In the genomic region with DNA sequence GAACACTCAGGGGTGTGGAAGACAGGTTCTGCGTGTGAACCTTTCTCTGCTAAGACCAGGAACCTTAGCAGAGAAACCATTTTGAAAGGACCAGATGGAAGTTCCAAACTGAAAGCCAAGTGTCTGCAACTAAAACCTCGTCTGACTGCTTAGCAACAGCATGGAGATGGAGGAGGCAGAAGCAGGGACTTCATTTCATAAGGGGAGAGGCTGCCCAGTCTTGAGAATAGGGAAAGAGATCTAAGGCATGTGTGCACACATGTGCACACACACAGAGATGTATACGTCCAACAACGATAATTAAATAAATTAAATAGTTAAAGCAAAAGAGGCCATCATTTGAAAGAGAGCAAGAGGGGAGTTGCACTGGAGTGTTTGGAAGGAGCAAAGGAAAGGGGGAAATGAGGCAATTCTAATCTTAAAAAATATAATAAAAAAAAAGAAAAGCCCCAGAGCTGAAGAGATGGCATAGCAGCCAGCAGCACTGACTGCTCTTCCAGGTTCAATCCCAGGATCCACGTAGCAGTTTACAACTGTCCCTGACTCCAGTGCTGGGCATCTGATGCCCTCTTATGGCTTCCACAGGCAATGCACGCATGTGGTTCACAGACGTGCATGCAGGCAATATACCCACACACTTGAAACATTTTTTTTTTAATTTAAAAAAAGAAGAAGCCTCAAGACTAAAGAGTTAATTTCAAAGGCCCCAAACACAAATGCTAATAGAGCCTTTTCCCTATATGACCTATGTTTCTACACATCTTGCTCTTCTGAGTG, we compare ENCODE assay signal across 9 mouse cellular contexts. TPM values are rescaled to one million over a fixed set of nuclear protein-coding genes. Genes with fewer than 3 reads are reported as not detected.
DNase-seq lines count a peak whose midpoint lies in the region; ATAC-seq lines count a peak whose summit lies in the region.
"Had no signal": no experiment of that assay in that cellular context is flagged by ENCODE, and none has a peak within 500 bp of the region (broad histone marks: within the 10 kb centered on the region; RNA-seq: fewer than 3 reads in every experiment).

No protein-coding gene starts in this region.

- H3K4me3 ChIP-seq in forebrain, embryonic 13.5 days, result no peak overlapping the region
- H3K4me3 ChIP-seq in hindbrain, embryonic 16.5 days (ENCODE audit: low read length), result no peak overlapping the region
- H3K4me3 ChIP-seq: myocyte had no signal

- H3K4me2 ChIP-seq in forebrain, embryonic 13.5 days, result no peak overlapping the region
- no peak overlapping the region for H3K4me2 ChIP-seq in hindbrain, embryonic 16.5 days (ENCODE audit: low read length)

- H3K9ac ChIP-seq in forebrain, embryonic 13.5 days, result no peak overlapping the region
- no peak overlapping the region for H3K9ac ChIP-seq in hindbrain, embryonic 16.5 days (ENCODE audit: low read depth, low read length)

- H3K36me3 ChIP-seq in forebrain, embryonic 13.5 days (ENCODE audit: poor library complexity, severe bottlenecking), result no peaks in the 10 kb centered on the region
- no peaks in the 10 kb centered on the region for H3K36me3 ChIP-seq in hindbrain, embryonic 16.5 days (ENCODE audit: control insufficient read depth, insufficient read depth, low read length)

- peak; percentile 42 for DNase-seq in ovary, postnatal 14 days (ENCODE audit: low spot score)
- DNase-seq in ovary, postnatal 10 days (ENCODE audit: low spot score), result no peak
- peak; percentile 14 for DNase-seq in brain, embryonic 18.5 days (ENCODE audit: low read depth, low spot score)
- peak; percentile 50 to 74 for DNase-seq in layer of hippocampus, postnatal 14 days (ENCODE audit: low spot score in 2 of 2)
- peak; percentile 20 for DNase-seq in skeletal muscle tissue, adult 2 months (ENCODE audit: low read depth, low spot score)

- no peaks in the 10 kb centered on the region for H3K9me3 ChIP-seq in forebrain, embryonic 13.5 days (replicated peaks)
- no peaks in the 10 kb centered on the region for H3K9me3 ChIP-seq in hindbrain, embryonic 16.5 days (ENCODE audit: control insufficient read depth, low read length)

- ATAC-seq in forebrain, embryonic 13.5 days, result peak; percentile 91
- ATAC-seq in hindbrain, embryonic 16.5 days, result peak; percentile 96
- ATAC-seq in megakaryocyte, adult 5-6 weeks (ENCODE audit: poor library complexity, severe bottlenecking), result peak; percentile 71

- H3K27me3 ChIP-seq in forebrain, embryonic 13.5 days, result no peaks in the 10 kb centered on the region
- H3K27me3 ChIP-seq in hindbrain, embryonic 16.5 days (replicated peaks; ENCODE audit: control insufficient read depth, insufficient read depth, low read length), result no peaks in the 10 kb centered on the region

- 43% methylated on average over 7 of the region's 7 CpGs for WGBS in forebrain, embryonic 13.5 days
- 44% methylated on average over 7 of the region's 7 CpGs for WGBS in hindbrain, embryonic 16.5 days

- H3K27ac ChIP-seq in forebrain, embryonic 13.5 days, result no peak overlapping the region
- no peak overlapping the region for H3K27ac ChIP-seq in hindbrain, embryonic 16.5 days (ENCODE audit: low read depth, low read length)

- peaks cover 23% of the 10 kb centered on the region for H3K4me1 ChIP-seq in forebrain, embryonic 13.5 days
- H3K4me1 ChIP-seq in hindbrain, embryonic 16.5 days (ENCODE audit: control insufficient read depth, insufficient read depth, low read depth, low read length), result no peaks in the 10 kb centered on the region

RNA-seq across cellular contexts. Expression of a gene that starts 38.6 kb away (rescaled TPM):
- polyA plus RNA-seq in forebrain, embryonic 13.5 days (2015; fragmentation: Nextera tagmentation; extraction: Ambion mirVana), result 16.3 and 20.6 TPM in 2 replicates
- polyA plus RNA-seq in hindbrain, embryonic 16.5 days (2015; fragmentation: Nextera tagmentation; extraction: Ambion mirVana), result 3.6 and 4.6 TPM in 2 replicates
- total RNA-seq in layer of hippocampus, postnatal 14 days (2021), result 1 to 10 TPM; 6.1 to 7.8 TPM
- 0.07 and 0.09 TPM in 2 replicates for total RNA-seq in megakaryocyte, adult 5-6 weeks (2015)
- 0.29 and 1.2 TPM in 2 replicates for total RNA-seq in megakaryocyte, adult 5-6 weeks (2017)

RNA-seq across cellular contexts. Expression of a gene that starts 38.6 kb away (rescaled TPM):
- polyA plus RNA-seq in forebrain, embryonic 13.5 days (2015; fragmentation: Nextera tagmentation; extraction: Ambion mirVana), result 38.1 and 38.9 TPM in 2 replicates
- 32.7 and 36.1 TPM in 2 replicates for polyA plus RNA-seq in hindbrain, embryonic 16.5 days (2015; fragmentation: Nextera tagmentation; extraction: Ambion mirVana)
- 10 to 100 TPM; 19.1 to 20.9 TPM for total RNA-seq in layer of hippocampus, postnatal 14 days (2021)
- 17.3 and 18.7 TPM in 2 replicates for total RNA-seq in megakaryocyte, adult 5-6 weeks (2015)
- total RNA-seq in megakaryocyte, adult 5-6 weeks (2017), result 9.6 and 10.5 TPM in 2 replicates
